Mouse (Mus musculus) kidney, embryonic 16.5 days (tissue): ENCODE measurements around the gene Rai1. TPM values are rescaled to one million over a fixed set of nuclear protein-coding genes. Genes with fewer than 3 reads are reported as not detected.
A peak's percentile ranks its signal among the peaks of the same experiment; 100 is the strongest.

Experiments
- ATAC-seq: fragments of 200-750 bp; cut with Nextera tagmentation; 2 replicates; pipeline ENCODE4 v1.8.0; 2017; ENCODE audit warnings: moderate TSS enrichment; ENCODE audit not compliant: low FRiP score, low TSS enrichment
- H3K27ac ChIP-seq: fragments of 300-500 bp; sonication (generic); 2 replicates; pipeline ENCODE4 v1.5.1; 2014; ENCODE audit warnings: low read length
- H3K27me3 ChIP-seq: fragments of 300-500 bp; sonication (generic); 2 replicates; pipeline ENCODE4 v1.6.1; 2014; ENCODE audit warnings: low read length, control low read depth, mixed read lengths; ENCODE audit not compliant: insufficient read depth
- H3K36me3 ChIP-seq: fragments of 300-500 bp; sonication (generic); 2 replicates; pipeline ENCODE4 v1.6.1; 2014; ENCODE audit warnings: low read length, control low read depth, mixed read lengths; ENCODE audit not compliant: insufficient read depth
- H3K4me1 ChIP-seq: fragments of 300-500 bp; sonication (generic); 2 replicates; pipeline ENCODE4 v1.6.1; 2014; ENCODE audit warnings: low read length, control low read depth, mixed read lengths; ENCODE audit not compliant: insufficient read depth
- H3K4me2 ChIP-seq: fragments of 300-500 bp; sonication (generic); replicated peaks from 2 replicates; pipeline ENCODE4 v1.6.1; 2014; ENCODE audit warnings: low read depth, low read length
- H3K4me3 ChIP-seq: fragments of 300-500 bp; sonication (generic); 2 replicates; pipeline ENCODE4 v1.5.1; 2014; ENCODE audit warnings: mild to moderate bottlenecking, low read length
- H3K9ac ChIP-seq: fragments of 300-500 bp; sonication (generic); replicated peaks from 2 replicates; pipeline ENCODE4 v1.6.1; 2014; ENCODE audit warnings: low read length
- H3K9me3 ChIP-seq: fragments of 300-500 bp; sonication (generic); 2 replicates; pipeline ENCODE4 v1.6.1; 2016; ENCODE audit warnings: low read length, control low read depth
- WGBS: fragments of 180-500 bp; shearing (Covaris S2); extraction: QIAGEN DNeasy Blood & Tissue Kit; methylation state at CpG from one replicate; pipeline ENCODE4 v1.1.7; 2014; 5-methylcytosine and 5-hydroxymethylcytosine counted together
- polyA plus RNA-seq: library from polyadenylated mRNA; unstranded; fragments of >200 nt; fragmentation: Nextera tagmentation; extraction: Ambion mirVana; gene quantifications from 2 replicates; pipeline ENCODE4 v1.2.1, GENCODE M21; 2015

Gene Rai1
- polyA plus RNA-seq, 1 experiment from 2014 or later = 21.5 TPM

- no peak overlapping the region for H3K4me3 ChIP-seq
Measured at GRCm38 (mm10) chr11:60093227-60093626, 11.6 kb upstream of the Rai1 start.

GRCm38 (mm10) chr11:60093984-60094587 is 10.7 kb upstream of the Rai1 start:
- H3K9ac ChIP-seq = no peak overlapping the region
- H3K9me3 ChIP-seq = no peaks in the 10 kb centered on the region
- WGBS = 66% methylated on average over 7 of the region's 7 CpGs
- H3K27ac ChIP-seq = no peak overlapping the region
- H3K4me2 ChIP-seq = no peak overlapping the region
- no peak for ATAC-seq
- peaks cover 16% of the 10 kb centered on the region for H3K4me1 ChIP-seq
- H3K36me3 ChIP-seq = no peaks in the 10 kb centered on the region
- no peaks in the 10 kb centered on the region for H3K27me3 ChIP-seq
- H3K4me3 ChIP-seq = no peak overlapping the region

More at GRCm38 (mm10) chr11:60093227-60093626, 11.6 kb upstream of the Rai1 start:
- Histone ChIP-seq H3K4me2 (no peak overlapping the region), H3K36me3 (no peaks in the 10 kb centered on the region), H3K9me3 (no peaks in the 10 kb centered on the region), H3K27ac (no peak overlapping the region), H3K9ac (no peak overlapping the region), H3K4me1 (peaks cover 18% of the 10 kb centered on the region), H3K27me3 (no peaks in the 10 kb centered on the region)
- no peak for ATAC-seq

DNA sequence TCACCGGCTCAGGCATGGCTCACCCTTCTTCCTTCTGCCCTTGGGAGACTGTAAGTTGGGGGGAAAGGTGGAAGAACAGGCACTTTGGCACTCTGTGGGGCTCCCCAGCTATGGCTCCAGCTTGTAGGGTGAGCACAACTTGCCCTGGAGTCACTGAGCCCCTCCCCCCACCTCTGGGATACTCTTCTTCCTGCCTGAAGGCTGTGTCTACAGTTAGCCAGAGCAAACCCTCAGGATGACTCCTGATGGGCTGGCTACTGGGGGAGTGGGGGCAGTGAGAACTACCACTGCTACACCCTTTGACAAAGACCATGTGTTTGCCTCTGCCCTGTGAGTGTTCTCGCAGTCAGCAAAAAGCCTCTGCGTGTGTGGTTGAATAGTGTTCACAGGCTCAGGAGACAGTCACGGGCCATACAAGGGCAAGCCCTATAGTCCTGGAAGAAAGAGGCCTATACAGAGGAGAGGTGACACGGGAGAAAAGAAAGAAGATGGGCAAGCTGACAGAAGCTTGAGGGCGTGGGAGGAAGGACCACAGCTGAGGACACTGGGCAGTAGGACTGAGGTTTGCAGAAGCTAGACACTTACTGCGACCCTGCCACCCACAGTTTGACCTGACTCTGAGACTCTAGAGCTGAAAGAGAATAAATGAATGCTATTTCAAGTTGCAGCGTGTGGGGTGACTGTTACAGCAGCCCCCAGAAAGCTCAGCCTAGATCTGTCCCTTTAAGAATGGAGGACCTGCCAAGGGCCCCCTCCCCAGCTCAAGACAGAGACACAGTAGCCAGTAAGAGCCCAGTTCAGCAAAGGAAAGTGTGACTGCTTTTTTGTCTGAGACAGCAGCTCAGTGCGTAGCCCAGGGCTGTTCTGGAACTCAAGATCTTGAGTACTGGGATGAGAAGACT is 9.7 kb upstream of the Rai1 start:
- H3K9me3 ChIP-seq = no peaks in the 10 kb centered on the region
- no peak overlapping the region for H3K4me2 ChIP-seq
- peaks cover 16% of the 10 kb centered on the region for H3K4me1 ChIP-seq
- 54% methylated on average over 9 of the region's 9 CpGs for WGBS
- H3K9ac ChIP-seq = no peak overlapping the region
- H3K36me3 ChIP-seq = no peaks in the 10 kb centered on the region
- no peak overlapping the region for H3K4me3 ChIP-seq
- no peaks in the 10 kb centered on the region for H3K27me3 ChIP-seq
- no peak overlapping the region for H3K27ac ChIP-seq
- ATAC-seq = no peak; the same call in 1 of the 2 replicates

- Histone ChIP-seq H3K4me2 (no peak overlapping the region), H3K9me3 (no peaks in the 10 kb centered on the region), H3K27ac (no peak overlapping the region), H3K36me3 (no peaks in the 10 kb centered on the region), H3K9ac (no peak overlapping the region), H3K4me1 (peaks cover 11% of the 10 kb centered on the region), H3K27me3 (no peaks in the 10 kb centered on the region), H3K4me3 (no peak overlapping the region)
- ATAC-seq = no peak
- WGBS = 64% methylated on average over 8 of the region's 8 CpGs
Measured at GRCm38 (mm10) chr11:60099555-60100186, 5.1 kb upstream of the Rai1 start.

DNA sequence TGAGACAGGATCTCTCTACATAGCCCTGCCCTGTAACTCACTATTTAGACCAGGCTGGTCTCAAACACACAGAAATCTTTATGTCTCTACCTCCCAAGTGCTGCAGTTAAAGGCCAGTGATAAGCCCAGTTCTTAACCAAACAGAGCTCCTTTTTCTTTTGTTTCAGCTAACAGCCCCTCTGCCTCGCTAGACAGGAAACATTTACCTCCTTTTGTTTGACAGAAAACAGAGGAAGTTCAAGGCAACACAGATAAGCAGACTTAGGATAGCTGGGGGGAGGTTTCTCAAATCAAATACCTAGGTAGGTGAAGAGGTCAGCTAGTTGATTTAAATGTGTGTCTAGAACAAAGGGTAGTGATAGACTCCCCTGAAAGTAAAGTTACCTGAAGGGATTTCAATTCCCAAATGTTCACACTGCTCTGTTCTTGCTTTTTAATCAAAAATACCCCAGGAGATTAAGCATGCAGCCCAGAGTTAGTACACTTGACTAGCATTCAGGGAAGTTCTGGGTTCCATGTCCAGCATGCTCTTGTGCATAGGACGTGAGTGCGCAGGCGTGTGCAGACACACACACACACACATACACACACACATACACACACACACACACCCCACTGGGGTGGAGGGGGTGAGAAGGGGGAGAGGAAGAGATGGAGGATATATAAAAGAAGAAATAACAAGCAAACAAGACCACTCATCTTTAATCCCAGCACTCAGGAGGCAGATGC is 3.8 kb upstream of the Rai1 start:
- Histone ChIP-seq H3K36me3 (no peaks in the 10 kb centered on the region), H3K27ac (no peak overlapping the region), H3K9me3 (no peaks in the 10 kb centered on the region), H3K9ac (no peak overlapping the region), H3K27me3 (no peaks in the 10 kb centered on the region), H3K4me1 (peaks cover 4% of the 10 kb centered on the region; the same call in 1 of the 2 replicates), H3K4me2 (no peak overlapping the region), H3K4me3 (no peak overlapping the region)
- no peak for ATAC-seq
- 70% methylated on average over 4 of the region's 4 CpGs for WGBS

DNA sequence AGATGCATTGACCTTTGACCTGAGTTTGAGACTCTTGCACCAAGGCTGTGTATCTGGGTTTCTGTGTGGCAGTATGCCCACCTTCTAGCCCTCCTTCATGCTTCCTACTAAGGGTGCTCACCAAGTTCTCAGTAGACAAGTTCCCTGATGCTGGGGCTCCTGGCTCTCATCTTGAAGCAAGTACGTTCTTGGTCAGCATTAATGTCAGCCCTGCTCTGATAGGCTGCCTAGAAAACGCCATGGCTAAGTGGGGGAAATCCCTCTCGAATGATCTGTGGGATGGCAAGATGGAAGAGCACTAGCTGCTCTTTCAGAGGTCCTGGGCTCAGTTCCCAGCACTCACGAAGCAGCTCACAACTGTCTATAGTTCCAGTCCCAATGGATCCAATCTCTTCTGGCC is 2.8 kb upstream of the Rai1 start:
- Histone ChIP-seq H3K4me2 (no peak overlapping the region), H3K36me3 (no peaks in the 10 kb centered on the region), H3K4me3 (no peak overlapping the region), H3K9me3 (no peaks in the 10 kb centered on the region), H3K4me1 (peaks cover 9% of the 10 kb centered on the region), H3K27ac (no peak overlapping the region), H3K27me3 (no peaks in the 10 kb centered on the region), H3K9ac (no peak overlapping the region)
- WGBS = 84% methylated on average over 4 of the region's 4 CpGs
- no peak for ATAC-seq

DNA sequence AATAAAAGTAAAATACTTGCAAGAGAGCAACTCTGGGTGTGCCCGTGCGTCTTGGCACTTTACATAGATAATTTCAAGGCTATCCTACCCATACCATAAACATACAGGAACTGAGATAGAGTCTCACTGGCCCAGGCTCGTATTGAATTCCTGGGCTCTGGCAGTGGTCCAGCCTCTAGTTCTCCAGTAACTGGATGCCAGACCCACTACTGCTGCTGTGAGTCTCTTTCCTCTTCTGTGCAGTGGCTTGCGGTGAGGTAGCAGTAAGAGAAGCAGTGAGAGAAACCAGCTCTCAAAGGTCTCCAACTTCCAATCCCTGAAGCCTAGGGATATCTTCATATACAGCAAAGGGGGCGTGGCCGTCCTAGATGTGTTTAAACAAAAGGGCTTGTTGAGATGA is 2.1 kb upstream of the Rai1 start:
- no peaks in the 10 kb centered on the region for H3K36me3 ChIP-seq
- H3K4me3 ChIP-seq = no peak overlapping the region
- 64% methylated on average over 6 of the region's 6 CpGs for WGBS
- H3K9me3 ChIP-seq = no peaks in the 10 kb centered on the region
- ATAC-seq = no peak
- no peak overlapping the region for H3K27ac ChIP-seq
- no peak overlapping the region for H3K9ac ChIP-seq
- H3K4me1 ChIP-seq = peaks cover 16% of the 10 kb centered on the region
- no peaks in the 10 kb centered on the region for H3K27me3 ChIP-seq
- no peak overlapping the region for H3K4me2 ChIP-seq

DNA sequence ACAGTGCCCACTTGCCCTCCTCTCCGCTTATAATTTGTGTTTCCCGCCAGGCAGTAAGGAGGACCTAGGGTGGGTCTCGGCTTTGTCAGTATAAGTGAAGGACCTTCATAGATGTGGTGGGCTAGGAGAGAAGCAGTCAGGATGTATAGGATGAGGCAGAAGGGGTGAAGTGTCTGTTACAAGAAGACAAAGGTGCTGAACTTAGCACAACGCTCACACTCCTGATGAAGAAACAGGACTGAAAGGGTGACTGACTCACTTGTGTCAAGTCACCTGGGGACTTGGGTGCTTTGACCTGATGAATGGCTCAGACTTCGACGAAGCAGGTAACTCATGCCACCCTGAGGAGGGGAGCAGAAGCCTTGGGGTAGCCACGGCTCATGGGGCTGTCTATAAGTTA is 1.2 kb upstream of the Rai1 start:
- no peak for ATAC-seq
- H3K27me3 ChIP-seq = no peaks in the 10 kb centered on the region
- 86% methylated on average over 7 of the region's 7 CpGs for WGBS
- H3K4me3 ChIP-seq = no peak overlapping the region
- no peak overlapping the region for H3K9ac ChIP-seq
- H3K27ac ChIP-seq = no peak overlapping the region
- H3K9me3 ChIP-seq = no peaks in the 10 kb centered on the region
- H3K36me3 ChIP-seq = no peaks in the 10 kb centered on the region
- peaks cover 25% of the 10 kb centered on the region for H3K4me1 ChIP-seq
- H3K4me2 ChIP-seq = no peak overlapping the region

- Histone ChIP-seq H3K9me3 (no peaks in the 10 kb centered on the region), H3K27ac (peak overlapping the region; percentile 98), H3K9ac (peak overlapping the region; percentile 99), H3K27me3 (no peaks in the 10 kb centered on the region), H3K36me3 (no peaks in the 10 kb centered on the region), H3K4me2 (peak overlapping the region; percentile 76), H3K4me3 (peak overlapping the region; percentile 90), H3K4me1 (peaks cover 45% of the 10 kb centered on the region)
- ATAC-seq = peak; percentile 8
- under 1% methylated on average over 87 of the region's 88 CpGs for WGBS
Measured at GRCm38 (mm10) chr11:60105593-60106542, 1.1 kb downstream of the Rai1 start.
